In genomic region chr3:149231346-149231745, GRCm38 (mm10) we compare ENCODE assay signal across 15 mouse cellular contexts.
"Had no signal": no experiment of that assay in that cellular context is flagged by ENCODE, and none has a peak within 500 bp of the region (broad histone marks: within the 10 kb centered on the region; RNA-seq: fewer than 3 reads in every experiment).

No protein-coding gene starts in this region.

- ATAC-seq: midbrain, embryonic 16.5 days had no signal

- H3K36me3 ChIP-seq: midbrain, embryonic 10.5 days; midbrain, embryonic 12.5 days; neural tube, embryonic 13.5 days; stomach, embryonic 15.5 days had no signal

- H3K9ac ChIP-seq: lung, embryonic 14.5 days; midbrain, embryonic 12.5 days; neural tube, embryonic 13.5 days; stomach, embryonic 15.5 days had no signal

- H3K4me3 ChIP-seq: midbrain, embryonic 10.5 days; midbrain, embryonic 12.5 days; myocyte; neural tube, embryonic 13.5 days; stomach, embryonic 15.5 days had no signal

- DNase-seq: lung, embryonic 14.5 days; lung, postnatal 10 days; lung, postnatal 4 days; midbrain, embryonic 14.5 days; right cerebral cortex, postnatal 14 days; thymus, adult 2 months; thymus, postnatal 25 days; thymus, postnatal 4 days had no signal

- H3K4me1 ChIP-seq: midbrain, embryonic 10.5 days; midbrain, embryonic 12.5 days; neural tube, embryonic 13.5 days had no signal

- H3K27me3 ChIP-seq: midbrain, embryonic 12.5 days; neural tube, embryonic 13.5 days; stomach, embryonic 15.5 days had no signal

- H3K4me2 ChIP-seq: lung, embryonic 14.5 days; midbrain, embryonic 12.5 days; neural tube, embryonic 13.5 days; stomach, embryonic 15.5 days had no signal

- H3K9me3 ChIP-seq: midbrain, embryonic 10.5 days; midbrain, embryonic 12.5 days; neural tube, embryonic 13.5 days; stomach, embryonic 15.5 days had no signal

- H3K27ac ChIP-seq: midbrain, embryonic 10.5 days; midbrain, embryonic 12.5 days; neural tube, embryonic 13.5 days; stomach, embryonic 15.5 days; stomach, postnatal 0 days had no signal
